Mouse (Mus musculus) hindbrain, postnatal 0 days (tissue): ENCODE measurements at regions not wholly inside any gene's neighbourhood (a gene's known extent, or its start where the extent isn't known, plus 50 kb on each side); places are given as distances from the start of the nearest gene placed in this dataset.
A peak's percentile ranks its signal among the peaks of the same experiment; 100 is the strongest.

ENCODE experiments used
- ATAC-seq: fragments of 200-750 bp; cut with Nextera tagmentation; 2 replicates; pipeline ENCODE4 v1.8.0; 2017; ENCODE audit warnings: mild to moderate bottlenecking, moderate TSS enrichment, moderate library complexity
- DNase-seq: peaks from one replicate; pipeline ENCODE4 v3.0.0-alpha.2; 2015; ENCODE audit warnings: low spot score
- H3K27ac ChIP-seq: fragments of 300-500 bp; sonication (generic); 2 replicates; pipeline ENCODE4 v1.5.1; 2014; ENCODE audit warnings: mild to moderate bottlenecking
- H3K27me3 ChIP-seq: fragments of 300-500 bp; sonication (generic); 2 replicates; pipeline ENCODE4 v1.6.1; 2014; ENCODE audit warnings: low read length, mixed read lengths; ENCODE audit not compliant: insufficient read depth
- H3K36me3 ChIP-seq: fragments of 300-500 bp; sonication (generic); 2 replicates; pipeline ENCODE4 v1.6.1; 2014; ENCODE audit warnings: low read length, mixed read lengths; ENCODE audit not compliant: insufficient read depth
- H3K4me1 ChIP-seq: fragments of 300-500 bp; sonication (generic); 2 replicates; pipeline ENCODE4 v1.6.1; 2014; ENCODE audit warnings: antibody characterized with exemption, low read length, mixed read lengths; ENCODE audit not compliant: insufficient read depth
- H3K4me2 ChIP-seq: fragments of 300-500 bp; sonication (generic); 2 replicates; pipeline ENCODE4 v1.6.1; 2014; ENCODE audit warnings: low read depth, mild to moderate bottlenecking, low read length, moderate library complexity, mixed read lengths
- H3K4me3 ChIP-seq: fragments of 300-500 bp; sonication (generic); 2 replicates; pipeline ENCODE4 v1.5.1; 2014; ENCODE audit warnings: low read length
- H3K9ac ChIP-seq: fragments of 300-500 bp; sonication (generic); replicated peaks from 2 replicates; pipeline ENCODE4 v1.6.1; 2014; ENCODE audit warnings: mild to moderate bottlenecking, low read length, moderate library complexity, mixed read lengths
- H3K9me3 ChIP-seq: fragments of 300-500 bp; sonication (generic); 2 replicates; pipeline ENCODE4 v1.6.1; 2016; ENCODE audit warnings: low read length, mixed read lengths
- CTCF ChIP-seq: IDR thresholded peaks from 2 replicates; pipeline ENCODE4 v1.5.1; 2016; ENCODE audit warnings: antibody characterized with exemption, control low read depth, low read depth
- WGBS: fragments of 180-500 bp; shearing (Covaris S2); extraction: QIAGEN DNeasy Blood & Tissue Kit; methylation state at CpG from one replicate; pipeline ENCODE4 v1.1.7; 2014; 5-methylcytosine and 5-hydroxymethylcytosine counted together

DNA sequence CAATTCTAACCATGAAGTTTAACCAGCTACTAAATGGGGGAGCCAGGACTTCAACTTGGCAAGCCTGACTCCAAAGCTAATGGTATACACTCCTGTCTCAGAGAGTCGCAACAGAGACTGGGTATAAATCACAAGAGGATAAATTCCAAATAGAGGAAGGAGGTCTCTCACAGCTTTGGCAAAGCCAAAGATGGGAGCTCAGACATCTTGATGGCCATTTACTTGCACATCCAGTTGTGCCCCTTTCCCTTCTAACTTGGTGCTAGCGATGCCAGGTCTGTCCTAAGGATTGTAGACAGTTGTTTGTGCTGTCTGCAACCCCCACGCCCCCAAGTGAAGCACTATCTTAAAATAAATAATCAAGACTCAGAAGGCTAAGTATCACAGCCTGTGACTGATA lies 72.7 kb upstream of the Foxo1 start:
- no peak overlapping the region for H3K27ac ChIP-seq
- no peaks in the 10 kb centered on the region for H3K9me3 ChIP-seq
- H3K36me3 ChIP-seq = no peaks in the 10 kb centered on the region
- no peak for ATAC-seq
- H3K27me3 ChIP-seq = no peaks in the 10 kb centered on the region
- no peak for TF ChIP-seq CTCF
- H3K9ac ChIP-seq = peak overlapping the region; percentile 65; the same call in 1 of the 2 replicates
- no peak overlapping the region for H3K4me3 ChIP-seq
- peaks cover 4% of the 10 kb centered on the region; the same call in 1 of the 2 replicates for H3K4me1 ChIP-seq
- peak overlapping the region; percentile 85; the same call in 1 of the 2 replicates for H3K4me2 ChIP-seq
- 77% methylated on average over 3 of the region's 3 CpGs for WGBS
- no peak for DNase-seq

DNA sequence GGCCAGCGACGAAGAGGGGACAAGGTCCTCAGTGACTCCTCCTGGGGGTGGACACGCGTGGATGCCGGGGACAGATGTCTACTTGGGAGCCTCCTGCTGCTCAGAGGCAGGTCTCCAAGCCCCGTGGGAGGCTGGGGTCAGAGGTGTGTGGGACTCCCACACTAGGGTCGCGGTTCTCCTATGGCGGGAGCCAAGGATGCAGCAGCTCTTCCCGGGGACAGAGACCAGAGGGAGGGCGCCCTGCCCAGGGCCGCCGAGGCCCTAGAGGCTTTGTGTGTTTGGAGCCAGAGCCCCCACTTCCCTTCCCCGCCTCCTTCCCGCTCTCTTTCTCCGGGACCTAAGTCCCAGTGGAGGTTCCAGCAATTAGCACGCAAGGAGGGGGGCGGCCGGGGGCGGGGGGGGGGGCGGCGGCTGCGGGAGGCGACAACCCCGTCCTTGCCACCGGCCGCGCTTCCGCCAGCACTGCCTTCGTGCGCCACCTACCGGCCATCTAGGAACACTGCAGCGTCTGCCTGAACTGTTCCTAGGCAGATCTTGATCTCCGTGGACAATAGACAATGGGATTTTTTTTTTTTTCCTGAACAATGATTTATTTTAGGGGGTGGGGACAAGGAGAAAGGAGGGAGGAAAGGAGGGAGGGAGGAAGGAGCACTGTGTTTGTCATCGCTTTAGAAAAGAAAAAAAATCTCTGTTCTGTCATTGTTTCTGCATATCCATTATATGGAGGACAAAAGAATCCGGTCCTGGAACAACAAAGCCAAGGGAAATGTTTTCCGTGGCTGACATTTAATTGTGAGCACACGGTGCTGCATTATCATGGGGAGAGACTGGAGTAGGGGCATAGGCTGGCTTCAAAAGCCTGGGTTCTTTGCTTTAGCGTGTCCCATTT lies 71.8 kb upstream of the Foxo1 start:
- H3K27ac ChIP-seq = peak overlapping the region; percentile 74
- H3K4me3 ChIP-seq = peak overlapping the region; percentile 41
- H3K36me3 ChIP-seq = no peaks in the 10 kb centered on the region
- ATAC-seq (peak; percentile 92), DNase-seq (peak; percentile 92)
- H3K27me3 ChIP-seq = no peaks in the 10 kb centered on the region
- peak; percentile 86 for TF ChIP-seq CTCF
- H3K4me1 ChIP-seq = peaks cover 4% of the 10 kb centered on the region; the same call in 1 of the 2 replicates
- no peaks in the 10 kb centered on the region for H3K9me3 ChIP-seq
- 3% methylated on average over 33 of the region's 39 CpGs for WGBS
- H3K4me2 ChIP-seq = peak overlapping the region; percentile 85
- H3K9ac ChIP-seq = peak overlapping the region; percentile 65

DNA sequence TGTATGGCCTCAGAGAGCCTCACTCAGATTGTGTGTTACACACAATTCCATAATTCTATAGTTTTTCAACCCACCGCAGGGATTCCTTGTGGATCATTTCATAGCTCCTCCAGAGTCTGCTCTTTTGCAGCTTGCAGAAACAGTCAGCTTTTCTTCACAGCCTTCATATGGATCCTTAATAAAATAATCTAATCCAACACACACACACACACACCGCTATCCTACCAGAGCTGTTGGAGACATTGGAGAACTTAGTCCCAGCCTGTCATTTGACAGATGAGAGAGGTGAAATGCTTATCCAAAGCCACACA lies 71.2 kb upstream of the Foxo1 start:
- H3K27ac ChIP-seq = peak overlapping the region; percentile 74
- no peaks in the 10 kb centered on the region for H3K9me3 ChIP-seq
- no peaks in the 10 kb centered on the region for H3K27me3 ChIP-seq
- peak overlapping the region; percentile 65 for H3K9ac ChIP-seq
- no peaks in the 10 kb centered on the region for H3K36me3 ChIP-seq
- 52% methylated on average over 2 of the region's 2 CpGs for WGBS
- H3K4me1 ChIP-seq = peaks cover 4% of the 10 kb centered on the region; the same call in 1 of the 2 replicates
- ATAC-seq (no peak), DNase-seq (no peak)
- TF ChIP-seq CTCF = no peak
- H3K4me3 ChIP-seq = peak overlapping the region; percentile 41
- H3K4me2 ChIP-seq = peak overlapping the region; percentile 85

DNA sequence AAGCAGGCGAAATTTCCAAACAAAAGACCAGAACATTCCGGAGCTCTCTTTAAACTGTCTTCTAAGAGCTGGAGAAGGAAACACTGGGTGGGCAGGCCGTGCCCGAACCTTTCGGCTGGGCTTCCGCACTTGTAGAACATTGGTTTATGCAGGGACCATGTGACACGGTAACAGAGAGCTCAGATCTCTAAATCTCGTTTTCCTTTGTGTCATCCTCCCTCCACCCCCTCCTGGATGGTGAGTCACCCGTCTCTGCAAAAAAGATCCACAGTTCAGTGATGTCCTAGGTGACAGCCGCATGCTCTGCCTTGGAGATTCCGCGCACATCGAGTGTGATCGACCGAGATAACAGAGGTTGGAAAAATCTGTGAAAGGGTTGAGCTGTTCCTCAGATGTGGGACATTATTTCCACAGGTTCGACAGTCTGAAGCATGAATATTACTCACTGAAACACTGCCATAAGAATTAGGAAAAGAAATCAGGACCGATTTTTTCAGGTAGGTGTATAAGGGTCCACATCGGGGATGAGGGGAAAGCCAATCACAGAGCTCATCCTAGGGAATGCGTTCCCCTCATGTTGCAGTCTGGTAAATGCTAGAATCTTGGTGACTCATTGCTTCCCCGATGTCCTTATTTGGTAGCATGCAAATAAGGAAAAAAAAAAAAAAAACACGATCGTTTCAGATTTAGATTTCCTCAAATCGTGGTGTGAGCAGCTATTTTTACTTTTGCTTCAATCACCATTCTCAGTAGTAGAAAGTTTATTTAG lies 70.0 kb upstream of the Foxo1 start:
- ATAC-seq (peak; percentile 31), DNase-seq (peak; percentile 46)
- Histone ChIP-seq H3K27me3 (no peaks in the 10 kb centered on the region), H3K9me3 (no peaks in the 10 kb centered on the region), H3K36me3 (no peaks in the 10 kb centered on the region), H3K27ac (no peak overlapping the region), H3K9ac (no peak overlapping the region), H3K4me3 (no peak overlapping the region), H3K4me1 (peaks cover 4% of the 10 kb centered on the region; the same call in 1 of the 2 replicates), H3K4me2 (no peak overlapping the region)
- 75% methylated on average over 23 of the region's 23 CpGs for WGBS
- TF ChIP-seq CTCF = no peak

DNA sequence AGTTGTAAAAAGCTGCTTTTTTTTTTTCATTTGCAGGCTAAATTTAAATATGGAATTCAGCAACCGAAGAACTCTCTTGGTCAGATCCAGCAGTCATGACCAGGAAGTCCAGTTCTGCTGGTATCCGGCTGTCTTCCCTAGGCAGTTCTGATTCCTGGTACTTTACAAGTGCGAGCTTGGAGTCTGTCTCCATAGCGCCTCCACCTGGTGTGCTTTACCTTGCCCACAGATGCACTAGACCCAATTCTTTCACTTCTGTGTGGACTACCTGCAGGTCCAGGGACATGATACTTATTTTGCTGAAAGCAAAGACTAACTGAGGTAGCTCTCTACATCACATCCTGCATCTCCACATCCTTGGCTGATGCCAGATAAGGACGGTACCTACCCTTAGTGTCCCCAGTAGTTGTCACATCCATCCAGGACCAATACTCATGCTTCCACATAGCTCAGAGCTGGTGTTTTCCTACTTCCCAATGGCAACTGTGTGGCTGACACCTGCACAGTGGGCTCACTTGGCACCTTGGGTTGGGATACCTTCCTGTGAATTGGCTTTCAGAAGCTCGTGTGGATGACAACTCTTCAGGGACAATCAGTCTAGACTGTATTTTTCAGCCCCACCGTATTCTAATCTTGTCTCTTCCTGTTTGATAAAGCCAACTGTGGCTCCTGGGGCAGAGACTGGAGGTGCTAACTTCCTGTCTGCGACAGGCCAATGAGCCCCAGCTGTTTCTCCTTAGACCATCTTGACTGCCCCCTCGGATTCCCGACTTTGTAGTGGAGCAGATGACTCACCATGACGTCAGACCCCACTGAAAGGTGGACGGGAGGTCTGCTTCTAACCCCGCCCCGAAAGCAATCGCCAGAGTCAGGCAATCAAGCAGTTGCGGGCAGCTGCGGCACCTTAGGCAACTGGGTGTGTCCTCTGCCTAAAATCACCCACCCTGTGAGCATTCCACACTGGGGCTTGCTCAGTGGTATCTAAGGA lies 69.1 kb upstream of the Foxo1 start:
- no peak overlapping the region for H3K4me3 ChIP-seq
- no peak overlapping the region for H3K4me2 ChIP-seq
- no peak overlapping the region for H3K9ac ChIP-seq
- H3K27ac ChIP-seq = no peak overlapping the region
- no peaks in the 10 kb centered on the region for H3K27me3 ChIP-seq
- DNase-seq (no peak), ATAC-seq (no peak)
- peak; percentile 23 for TF ChIP-seq CTCF
- no peaks in the 10 kb centered on the region for H3K36me3 ChIP-seq
- WGBS = 79% methylated on average over 17 of the region's 17 CpGs
- H3K4me1 ChIP-seq = peaks cover 4% of the 10 kb centered on the region; the same call in 1 of the 2 replicates
- H3K9me3 ChIP-seq = no peaks in the 10 kb centered on the region

DNA sequence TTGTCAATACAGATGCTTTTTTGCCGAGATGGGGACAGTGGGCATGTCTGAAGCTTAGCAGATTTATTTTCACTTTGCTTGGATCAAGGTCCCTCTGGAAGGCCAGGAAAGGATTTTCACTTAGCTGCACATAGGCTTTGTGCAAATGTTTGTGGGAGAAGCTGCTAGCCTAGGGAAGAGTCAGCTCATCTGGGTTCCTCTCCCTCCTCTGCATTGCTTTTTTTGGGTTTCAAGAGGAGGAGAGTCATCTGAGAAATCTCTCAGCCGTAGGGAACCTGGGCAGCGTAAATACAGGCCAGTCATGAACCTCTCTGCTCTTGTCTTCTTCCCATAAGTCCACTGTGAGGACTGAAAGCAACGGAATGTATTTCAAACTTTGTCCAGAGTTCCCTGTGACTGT lies 68.0 kb upstream of the Foxo1 start:
- Histone ChIP-seq H3K27ac (no peak overlapping the region), H3K36me3 (no peaks in the 10 kb centered on the region), H3K4me3 (no peak overlapping the region), H3K27me3 (no peaks in the 10 kb centered on the region), H3K9ac (no peak overlapping the region), H3K9me3 (peaks cover under 1% of the 10 kb centered on the region; the same call in 1 of the 2 replicates), H3K4me1 (peaks cover 4% of the 10 kb centered on the region; the same call in 1 of the 2 replicates), H3K4me2 (no peak overlapping the region)
- TF ChIP-seq CTCF = no peak
- DNase-seq (no peak), ATAC-seq (no peak)
- 75% methylated on average over 4 of the region's 4 CpGs for WGBS
